In genomic region chr19:4219943-4220342, GRCm38 (mm10) we compare ENCODE assay signal across 18 mouse cellular contexts. TPM values are rescaled to one million over a fixed set of nuclear protein-coding genes. Genes with fewer than 3 reads are reported as not detected.
A peak's percentile ranks its signal among the peaks of the same experiment; 100 is the strongest.
DNase-seq lines count a peak whose midpoint lies in the region; ATAC-seq lines count a peak whose summit lies in the region.
"Had no signal": no experiment of that assay in that cellular context is flagged by ENCODE, and none has a peak within 500 bp of the region (broad histone marks: within the 10 kb centered on the region; RNA-seq: fewer than 3 reads in every experiment).

No protein-coding gene starts in this region.

- peak overlapping the region; percentile 23; the same call in 1 of the 2 replicates for H3K9ac ChIP-seq in liver, embryonic 11.5 days (ENCODE audit: low read depth, low read length)
- H3K9ac ChIP-seq in liver, embryonic 12.5 days, result no peak overlapping the region
- H3K9ac ChIP-seq in embryonic facial prominence, embryonic 13.5 days, result peak overlapping the region; percentile 44
- peak overlapping the region; percentile 53 for H3K9ac ChIP-seq in intestine, embryonic 16.5 days (ENCODE audit: low read depth, low read length)
- peak overlapping the region; percentile 53; the same call in 1 of the 2 replicates for H3K9ac ChIP-seq in stomach, embryonic 16.5 days (ENCODE audit: low read length)
- H3K9ac ChIP-seq: hindbrain, embryonic 15.5 days; liver, embryonic 14.5 days had no signal

- H3K9me3 ChIP-seq in liver, embryonic 11.5 days (ENCODE audit: control insufficient read depth, low read length), result no peaks in the 10 kb centered on the region
- H3K9me3 ChIP-seq in liver, embryonic 12.5 days (replicated peaks), result no peaks in the 10 kb centered on the region
- H3K9me3 ChIP-seq in embryonic facial prominence, embryonic 13.5 days, result no peaks in the 10 kb centered on the region
- H3K9me3 ChIP-seq in intestine, embryonic 16.5 days (ENCODE audit: control insufficient read depth, low read length), result no peaks in the 10 kb centered on the region
- no peaks in the 10 kb centered on the region for H3K9me3 ChIP-seq in stomach, embryonic 16.5 days (replicated peaks; ENCODE audit: control insufficient read depth, low read length)
- H3K9me3 ChIP-seq: hindbrain, embryonic 15.5 days; midbrain, embryonic 10.5 days had no signal

- no peak for ATAC-seq in liver, embryonic 11.5 days (replicated peaks; ENCODE audit: low FRiP score)
- ATAC-seq in liver, embryonic 12.5 days, result no peak
- no peak for ATAC-seq in embryonic facial prominence, embryonic 13.5 days (ENCODE audit: insufficient number of reproducible peaks, insufficient read depth, low FRiP score, low TSS enrichment, low read depth)
- ATAC-seq in intestine, embryonic 16.5 days, result no peak
- no peak for ATAC-seq in stomach, embryonic 16.5 days (ENCODE audit: insufficient read depth, low FRiP score)
- ATAC-seq: CD4-positive, CD25-positive, alpha-beta regulatory T cell, adult 4 months had no signal

- no peak for DNase-seq in liver, embryonic 11.5 days (ENCODE audit: low spot score)
- DNase-seq in adrenal gland, adult 8-10 months, result no peak
- DNase-seq in gastrocnemius, postnatal 4 days (ENCODE audit: low spot score in 2 of 2), result no peak
- DNase-seq: adrenal gland, postnatal 25 days; gastrocnemius, postnatal 25 days; right cerebral cortex, adult 18-20 months had no signal

- no peak overlapping the region for H3K27ac ChIP-seq in liver, embryonic 11.5 days (ENCODE audit: low read depth, low read length)
- no peak overlapping the region for H3K27ac ChIP-seq in liver, embryonic 12.5 days
- H3K27ac ChIP-seq in embryonic facial prominence, embryonic 13.5 days, result peak overlapping the region; percentile 48
- H3K27ac ChIP-seq in intestine, embryonic 16.5 days (ENCODE audit: low read length), result peak overlapping the region; percentile 79
- peak overlapping the region; percentile 68; the same call in 1 of the 2 replicates for H3K27ac ChIP-seq in stomach, embryonic 16.5 days (ENCODE audit: low read length)
- H3K27ac ChIP-seq: hindbrain, embryonic 15.5 days; layer of hippocampus, adult 2 months; liver, embryonic 14.5 days; midbrain, embryonic 10.5 days had no signal

- peaks cover 48% of the 10 kb centered on the region for H3K4me1 ChIP-seq in liver, embryonic 11.5 days (replicated peaks; ENCODE audit: control insufficient read depth, insufficient read depth, low read length)
- H3K4me1 ChIP-seq in liver, embryonic 12.5 days, result peaks cover 67% of the 10 kb centered on the region
- peaks cover 68% of the 10 kb centered on the region for H3K4me1 ChIP-seq in embryonic facial prominence, embryonic 13.5 days
- H3K4me1 ChIP-seq in intestine, embryonic 16.5 days (ENCODE audit: control insufficient read depth, insufficient read depth, low read length), result peaks cover 71% of the 10 kb centered on the region
- H3K4me1 ChIP-seq in stomach, embryonic 16.5 days (ENCODE audit: control insufficient read depth, insufficient read depth, low read length), result peaks cover 61% of the 10 kb centered on the region

- H3K27me3 ChIP-seq in liver, embryonic 11.5 days (replicated peaks; ENCODE audit: control insufficient read depth, insufficient read depth, low read length), result peaks cover 40% of the 10 kb centered on the region
- H3K27me3 ChIP-seq in liver, embryonic 12.5 days (replicated peaks), result peaks cover 90% of the 10 kb centered on the region
- H3K27me3 ChIP-seq in embryonic facial prominence, embryonic 13.5 days, result no peaks in the 10 kb centered on the region
- H3K27me3 ChIP-seq in intestine, embryonic 16.5 days (replicated peaks; ENCODE audit: control insufficient read depth, insufficient read depth, low read length), result no peaks in the 10 kb centered on the region
- no peaks in the 10 kb centered on the region for H3K27me3 ChIP-seq in stomach, embryonic 16.5 days (ENCODE audit: control insufficient read depth, insufficient read depth, low read length)

- no peak overlapping the region for H3K4me3 ChIP-seq in liver, embryonic 11.5 days (ENCODE audit: low read depth, low read length)
- H3K4me3 ChIP-seq in liver, embryonic 12.5 days, result no peak overlapping the region
- H3K4me3 ChIP-seq in embryonic facial prominence, embryonic 13.5 days, result 0 out of 2 replicates have a peak overlapping the region, but pooled peaks have one; percentile 12
- H3K4me3 ChIP-seq in intestine, embryonic 16.5 days (ENCODE audit: low read length), result no peak overlapping the region
- H3K4me3 ChIP-seq in stomach, embryonic 16.5 days (replicated peaks; ENCODE audit: low read length), result no peak overlapping the region
- H3K4me3 ChIP-seq: hindbrain, embryonic 15.5 days; layer of hippocampus, adult 2 months; midbrain, embryonic 10.5 days had no signal

- no peaks in the 10 kb centered on the region for H3K36me3 ChIP-seq in liver, embryonic 11.5 days (ENCODE audit: control insufficient read depth, insufficient read depth, low read length)
- no peaks in the 10 kb centered on the region for H3K36me3 ChIP-seq in liver, embryonic 12.5 days
- H3K36me3 ChIP-seq in embryonic facial prominence, embryonic 13.5 days, result peaks cover 24% of the 10 kb centered on the region
- no peaks in the 10 kb centered on the region for H3K36me3 ChIP-seq in intestine, embryonic 16.5 days (ENCODE audit: control insufficient read depth, insufficient read depth, low read length)
- H3K36me3 ChIP-seq in stomach, embryonic 16.5 days (ENCODE audit: control insufficient read depth, insufficient read depth, low read length), result no peaks in the 10 kb centered on the region
- H3K36me3 ChIP-seq: hindbrain, embryonic 15.5 days; midbrain, embryonic 10.5 days had no signal

- no peak overlapping the region for H3K4me2 ChIP-seq in liver, embryonic 11.5 days
- H3K4me2 ChIP-seq in liver, embryonic 12.5 days, result no peak overlapping the region
- H3K4me2 ChIP-seq in embryonic facial prominence, embryonic 13.5 days, result peak overlapping the region; percentile 26
- H3K4me2 ChIP-seq in intestine, embryonic 16.5 days (ENCODE audit: low read depth, low read length), result peak overlapping the region; percentile 54; the same call in 1 of the 2 replicates
- no peak overlapping the region for H3K4me2 ChIP-seq in stomach, embryonic 16.5 days (ENCODE audit: low read depth, low read length)
- H3K4me2 ChIP-seq: hindbrain, embryonic 15.5 days had no signal

- 82% methylated on average over 6 of the region's 6 CpGs for WGBS in liver, embryonic 11.5 days
- 78% methylated on average over 6 of the region's 6 CpGs for WGBS in liver, embryonic 12.5 days (ENCODE audit: insufficient replicate concordance)
- 78% methylated on average over 6 of the region's 6 CpGs for WGBS in embryonic facial prominence, embryonic 13.5 days
- WGBS in intestine, embryonic 16.5 days, result 79% methylated on average over 6 of the region's 6 CpGs
- WGBS in stomach, embryonic 16.5 days, result 76% methylated on average over 6 of the region's 6 CpGs

RNA-seq across cellular contexts. Expression of gene AC109138.7, which starts 5.8 kb away (rescaled TPM):
- polyA plus RNA-seq in liver, embryonic 11.5 days (2014; fragmentation: Nextera tagmentation; extraction: Ambion mirVana), result not detected in 2 replicates
- not detected in 2 replicates for polyA plus RNA-seq in liver, embryonic 12.5 days (2016; fragmentation: Nextera tagmentation; extraction: Ambion mirVana)
- polyA plus RNA-seq in embryonic facial prominence, embryonic 13.5 days (2015; fragmentation: Nextera tagmentation; extraction: Ambion mirVana), result not detected in 2 replicates
- polyA plus RNA-seq in intestine, embryonic 16.5 days (2015; fragmentation: Nextera tagmentation; extraction: Ambion mirVana), result not detected in 2 replicates
- polyA plus RNA-seq in stomach, embryonic 16.5 days (2015; fragmentation: Nextera tagmentation; extraction: Ambion mirVana), result not detected in 2 replicates
- not detected for total RNA-seq in adrenal gland, adult 8-10 months (2022)
- not detected for total RNA-seq in gastrocnemius, postnatal 4 days (2021)
- total RNA-seq: adrenal gland, postnatal 25 days; gastrocnemius, postnatal 25 days; layer of hippocampus, adult 2 months; left cerebral cortex, adult 18-20 months had no signal
- polyA plus RNA-seq: CD4-positive, CD25-positive, alpha-beta regulatory T cell, adult 4 months; heart, embryonic 16.5 days; hindbrain, embryonic 15.5 days; kidney, embryonic 14.5 days; liver, embryonic 14.5 days; midbrain, embryonic 10.5 days had no signal

RNA-seq across cellular contexts. Expression of gene Clcf1, which starts 5.9 kb away (rescaled TPM):
- 1.9 and 2.4 TPM in 2 replicates for polyA plus RNA-seq in liver, embryonic 11.5 days (2014; fragmentation: Nextera tagmentation; extraction: Ambion mirVana)
- 0.73 and 1.3 TPM in 2 replicates for polyA plus RNA-seq in liver, embryonic 12.5 days (2016; fragmentation: Nextera tagmentation; extraction: Ambion mirVana)
- polyA plus RNA-seq in embryonic facial prominence, embryonic 13.5 days (2015; fragmentation: Nextera tagmentation; extraction: Ambion mirVana), result 11.1 and 11.5 TPM in 2 replicates
- polyA plus RNA-seq in intestine, embryonic 16.5 days (2015; fragmentation: Nextera tagmentation; extraction: Ambion mirVana), result 5.9 TPM in 2 replicates
- 5.3 and 6.3 TPM in 2 replicates for polyA plus RNA-seq in stomach, embryonic 16.5 days (2015; fragmentation: Nextera tagmentation; extraction: Ambion mirVana)
- 10 to 100 TPM in 1 of 4 experiments, 1 to 10 TPM in 3; 4.5 to 14.4 (median 7.6) TPM for total RNA-seq in adrenal gland, adult 8-10 months (2022)
- 1 to 10 TPM; 1.6 to 2.7 TPM for total RNA-seq in gastrocnemius, postnatal 4 days (2021)

RNA-seq across cellular contexts. Expression of gene Pold4, which starts 11.8 kb away (rescaled TPM):
- polyA plus RNA-seq in liver, embryonic 11.5 days (2014; fragmentation: Nextera tagmentation; extraction: Ambion mirVana), result 22.1 and 24.9 TPM in 2 replicates
- 12.8 and 13.2 TPM in 2 replicates for polyA plus RNA-seq in liver, embryonic 12.5 days (2016; fragmentation: Nextera tagmentation; extraction: Ambion mirVana)
- 21.2 and 24.9 TPM in 2 replicates for polyA plus RNA-seq in embryonic facial prominence, embryonic 13.5 days (2015; fragmentation: Nextera tagmentation; extraction: Ambion mirVana)
- 46.7 and 52.9 TPM in 2 replicates for polyA plus RNA-seq in intestine, embryonic 16.5 days (2015; fragmentation: Nextera tagmentation; extraction: Ambion mirVana)
- polyA plus RNA-seq in stomach, embryonic 16.5 days (2015; fragmentation: Nextera tagmentation; extraction: Ambion mirVana), result 36.3 and 38.0 TPM in 2 replicates
- total RNA-seq in adrenal gland, adult 8-10 months (2022), result 10 to 100 TPM; 39.0 to 53.5 (median 52.4) TPM
- 10 to 100 TPM; 31.4 to 34.3 TPM for total RNA-seq in gastrocnemius, postnatal 4 days (2021)

RNA-seq across cellular contexts. Expression of gene Rad9a, which starts 18.5 kb away (rescaled TPM):
- polyA plus RNA-seq in liver, embryonic 11.5 days (2014; fragmentation: Nextera tagmentation; extraction: Ambion mirVana), result 35.7 and 38.8 TPM in 2 replicates
- 26.5 and 26.8 TPM in 2 replicates for polyA plus RNA-seq in liver, embryonic 12.5 days (2016; fragmentation: Nextera tagmentation; extraction: Ambion mirVana)
- polyA plus RNA-seq in embryonic facial prominence, embryonic 13.5 days (2015; fragmentation: Nextera tagmentation; extraction: Ambion mirVana), result 34.1 and 37.3 TPM in 2 replicates
- 31.7 and 34.2 TPM in 2 replicates for polyA plus RNA-seq in intestine, embryonic 16.5 days (2015; fragmentation: Nextera tagmentation; extraction: Ambion mirVana)
- polyA plus RNA-seq in stomach, embryonic 16.5 days (2015; fragmentation: Nextera tagmentation; extraction: Ambion mirVana), result 26.2 and 26.7 TPM in 2 replicates
- total RNA-seq in adrenal gland, adult 8-10 months (2022), result 10 to 100 TPM in 3 of 4 experiments, 1 to 10 TPM in 1; 8.7 to 14.3 (median 11.9) TPM
- total RNA-seq in gastrocnemius, postnatal 4 days (2021), result 1 to 10 TPM; 7.3 to 8.3 TPM

RNA-seq across cellular contexts. Expression of gene Ppp1ca, which starts 28.1 kb away (rescaled TPM):
- 773 and 809 TPM in 2 replicates for polyA plus RNA-seq in liver, embryonic 11.5 days (2014; fragmentation: Nextera tagmentation; extraction: Ambion mirVana)
- 572 and 577 TPM in 2 replicates for polyA plus RNA-seq in liver, embryonic 12.5 days (2016; fragmentation: Nextera tagmentation; extraction: Ambion mirVana)
- 788 and 789 TPM in 2 replicates for polyA plus RNA-seq in embryonic facial prominence, embryonic 13.5 days (2015; fragmentation: Nextera tagmentation; extraction: Ambion mirVana)
- 759 and 799 TPM in 2 replicates for polyA plus RNA-seq in intestine, embryonic 16.5 days (2015; fragmentation: Nextera tagmentation; extraction: Ambion mirVana)
- 727 and 779 TPM in 2 replicates for polyA plus RNA-seq in stomach, embryonic 16.5 days (2015; fragmentation: Nextera tagmentation; extraction: Ambion mirVana)
- 100 to 1,000 TPM; 371 to 396 (median 387) TPM for total RNA-seq in adrenal gland, adult 8-10 months (2022)
- 100 to 1,000 TPM; 432 to 472 TPM for total RNA-seq in gastrocnemius, postnatal 4 days (2021)

Comparison
In these comparisons a context has a peak if more than half of its experiments do, and no peak if none do; other contexts are left out.
1. H3K27ac ChIP-seq: peak in embryonic facial prominence, embryonic 13.5 days (single experiment), intestine, embryonic 16.5 days (single experiment) and stomach, embryonic 16.5 days (single experiment); none in liver, embryonic 11.5 days (single experiment) and liver, embryonic 12.5 days (single experiment).
2. H3K4me2 ChIP-seq: peak in embryonic facial prominence, embryonic 13.5 days (single experiment) and intestine, embryonic 16.5 days (single experiment); none in liver, embryonic 11.5 days (single experiment), liver, embryonic 12.5 days (single experiment) and stomach, embryonic 16.5 days (single experiment).